Mouse (Mus musculus) CD4-positive, CD25-positive, alpha-beta regulatory T cell, adult 2 months (primary cell): ENCODE measurements at regions not wholly inside any gene's neighbourhood (a gene's known extent, or its start where the extent isn't known, plus 50 kb on each side); places are given as distances from the start of the nearest gene placed in this dataset.
"Not testable (repeated sequence)": the region's sequence is repeated elsewhere in the genome, so short reads cannot be mapped to it uniquely, and the experiment has no call there.

Source experiments
- DNase-seq: peaks from one replicate; pipeline ENCODE4 v3.0.0-alpha.2; 2012; ENCODE audit warnings: low read depth, low spot score

DNA sequence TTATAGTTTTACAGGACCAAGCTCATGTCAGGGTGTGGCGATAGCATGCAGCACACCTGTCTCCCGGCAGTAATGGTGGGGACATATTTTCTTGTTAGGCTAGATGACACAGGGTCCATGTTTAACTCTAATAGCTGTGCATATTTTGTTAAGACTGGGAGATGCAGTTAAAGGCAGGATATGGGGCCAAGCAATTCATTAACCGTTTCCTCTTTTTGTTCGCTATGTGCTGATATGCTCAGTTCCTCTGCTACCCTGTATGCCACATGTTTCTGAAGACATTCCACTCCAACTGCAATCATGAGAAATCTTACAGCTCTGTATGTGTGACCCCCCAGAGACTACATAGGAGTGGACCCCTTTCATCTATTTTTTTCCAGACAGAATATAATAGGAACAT, 104.0 kb upstream of the Stt3b start:
- no peak for DNase-seq

DNA sequence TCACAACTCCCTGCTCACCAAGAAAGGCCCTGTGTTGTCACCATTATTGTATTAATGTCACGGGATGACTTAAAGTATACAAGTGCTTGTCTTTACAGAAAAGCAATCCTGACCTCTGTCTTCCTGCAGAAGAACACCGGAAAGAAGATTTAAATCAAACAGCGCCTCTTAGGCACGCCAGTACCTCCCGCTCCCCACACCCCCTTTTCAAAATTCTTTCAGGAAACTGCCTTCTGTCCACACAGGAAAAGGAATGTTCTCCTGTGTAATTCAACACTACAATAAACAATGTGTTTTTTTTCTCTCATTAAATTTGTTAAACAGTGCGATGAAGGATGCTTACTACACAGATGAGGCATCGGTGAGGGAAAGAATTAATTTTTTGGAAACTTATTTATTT, 112.6 kb upstream of the Stt3b start:
- DNase-seq, result no peak

- DNase-seq, result no peak
These were observed 116.5 kb upstream of the Stt3b start for GRCm38 (mm10) chr9:115426682-115427081.

- no peak for DNase-seq
These were observed 120.0 kb upstream of the Stt3b start for GRCm38 (mm10) chr9:115430271-115430670.

GRCm38 (mm10) chr9:115434696-115435095, 124.5 kb upstream of the Stt3b start:
- peak; percentile 73 for DNase-seq

- DNase-seq, result no peak
These were observed 126.1 kb upstream of the Stt3b start for GRCm38 (mm10) chr9:115436301-115436700.

DNA sequence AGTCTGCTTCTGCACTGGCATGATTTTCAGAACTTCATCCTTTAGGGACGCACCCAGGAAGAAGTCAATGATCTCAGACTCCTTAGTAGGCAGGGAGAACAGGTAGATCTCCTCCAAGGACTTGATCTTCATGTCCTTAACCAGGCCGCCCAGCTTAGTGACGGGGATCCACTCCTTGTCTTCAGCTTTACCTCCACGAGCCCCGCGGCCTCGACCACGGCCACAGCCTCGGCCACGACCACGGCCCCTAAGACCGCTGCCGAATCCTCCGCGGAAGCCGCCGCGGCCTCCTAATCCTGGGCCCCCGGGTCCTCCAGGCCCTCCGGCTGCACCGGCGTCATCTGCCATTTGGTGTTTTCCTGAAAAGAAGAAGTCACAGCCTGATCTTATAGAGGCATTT, 128.0 kb upstream of the Stt3b start:
- not testable (repeated sequence) for DNase-seq

DNA sequence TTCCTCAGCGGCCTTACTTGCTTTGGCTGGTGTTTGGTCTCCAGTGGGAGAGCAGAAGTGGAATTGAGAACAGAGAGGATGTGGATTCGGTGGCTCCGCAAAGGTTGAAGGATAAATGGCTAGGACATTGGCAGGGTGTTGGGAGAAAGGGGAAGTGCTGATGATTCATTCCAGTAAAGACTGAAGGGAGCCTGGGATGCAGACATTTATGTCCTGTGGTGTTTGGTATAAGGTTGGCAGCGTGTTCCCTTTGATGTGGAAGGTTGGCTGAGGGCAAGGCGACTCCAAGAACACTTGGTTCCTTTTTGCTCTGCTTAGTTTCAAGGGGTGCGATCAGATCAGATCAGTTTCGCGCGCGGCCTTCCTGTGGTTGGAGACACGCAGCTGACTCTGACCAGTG, 136.5 kb upstream of the Stt3b start:
- DNase-seq, result no peak

- DNase-seq, result no peak
These were observed 140.6 kb upstream of the Stt3b start for GRCm38 (mm10) chr9:115450741-115451320.

GRCm38 (mm10) chr9:115454771-115455170, 144.6 kb upstream of the Stt3b start:
- DNase-seq, result no peak

GRCm38 (mm10) chr9:115456121-115456520, 145.9 kb upstream of the Stt3b start:
- no peak for DNase-seq

- DNase-seq, result no peak
These were observed 146.4 kb upstream of the Stt3b start for GRCm38 (mm10) chr9:115456638-115457037.

DNA sequence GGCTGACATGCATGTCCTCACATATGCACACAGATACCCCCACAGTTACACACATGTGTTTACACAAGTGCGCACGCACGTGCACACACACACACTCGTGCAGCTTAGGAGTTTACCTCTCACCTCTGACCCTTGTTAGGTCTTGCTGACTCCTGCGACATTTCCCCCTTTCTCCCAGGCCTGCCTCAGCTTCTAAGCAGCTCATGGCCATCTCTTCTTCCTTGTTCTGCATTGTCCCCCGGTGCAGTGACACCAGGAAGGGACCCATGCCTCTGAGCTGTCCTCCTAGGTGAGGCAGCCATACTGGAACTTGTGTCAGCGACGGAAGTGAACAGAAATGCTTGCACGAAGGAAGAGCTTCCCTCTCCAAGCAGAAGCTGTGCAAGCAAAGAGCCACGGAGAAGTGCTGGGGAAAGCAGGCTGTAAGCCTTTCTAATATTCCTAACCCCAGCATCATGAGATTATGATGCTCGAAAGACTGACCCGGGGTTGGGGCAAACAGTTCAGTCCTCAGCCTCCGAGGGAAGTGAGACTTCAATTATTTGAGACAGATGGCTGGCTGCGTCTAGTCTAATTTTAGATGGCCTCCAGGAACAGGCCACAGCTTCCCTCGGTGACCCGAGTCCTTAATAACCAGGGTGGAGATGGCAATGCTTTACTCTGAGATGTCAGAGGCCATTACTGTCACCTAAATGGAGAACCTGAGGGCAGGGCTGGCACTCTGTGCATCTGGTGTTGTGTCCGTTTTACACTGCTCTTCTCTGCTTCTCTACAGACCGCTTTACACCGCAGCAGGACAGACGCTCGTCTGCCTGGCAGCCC, 147.9 kb upstream of the Stt3b start:
- no peak for DNase-seq

GRCm38 (mm10) chr9:115459075-115459474, 148.9 kb upstream of the Stt3b start:
- DNase-seq, result not testable (repeated sequence)

DNA sequence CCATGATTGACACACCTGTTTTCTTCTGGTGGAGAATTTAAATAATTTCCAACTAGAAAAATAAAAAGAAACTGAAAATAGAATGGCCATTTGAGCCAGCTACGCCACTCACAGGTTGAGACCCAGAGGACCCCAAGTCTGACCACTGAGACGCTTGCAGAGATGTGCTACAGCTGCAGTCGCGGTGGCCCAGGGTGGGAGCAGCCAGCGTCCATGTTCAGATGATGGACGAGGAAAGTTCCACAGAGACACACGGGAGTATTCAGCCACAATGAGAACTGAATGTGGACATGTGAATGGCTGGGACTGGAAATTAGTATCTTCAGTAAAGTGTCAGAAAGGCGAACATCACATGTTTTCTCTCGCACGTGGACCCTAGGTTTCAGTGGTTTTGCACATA, 155.1 kb upstream of the Stt3b start:
- DNase-seq, result no peak

- DNase-seq, result peak; percentile 38
These were observed 158.4 kb upstream of the Stt3b start for GRCm38 (mm10) chr9:115468641-115469040.

DNA sequence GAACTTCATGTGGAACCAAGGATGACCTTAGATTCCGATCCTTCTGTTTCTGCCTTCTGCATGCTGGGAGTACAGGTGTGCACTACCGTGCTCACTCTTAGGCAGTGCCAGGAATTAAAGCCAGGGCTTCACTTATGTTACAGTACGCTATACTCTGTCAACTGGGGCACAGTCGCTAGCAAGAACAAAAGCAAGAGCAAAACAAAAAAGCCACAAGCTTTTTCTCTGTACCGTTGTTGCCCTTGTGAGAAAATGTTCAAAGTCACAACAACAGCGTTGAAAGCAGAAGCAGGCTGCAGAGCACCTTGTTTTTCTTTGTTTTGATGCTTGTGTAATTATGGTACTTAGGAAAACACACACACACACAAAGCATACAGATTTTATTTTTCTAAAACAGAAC, 161.4 kb upstream of the Stt3b start:
- peak; percentile 39 for DNase-seq

DNA sequence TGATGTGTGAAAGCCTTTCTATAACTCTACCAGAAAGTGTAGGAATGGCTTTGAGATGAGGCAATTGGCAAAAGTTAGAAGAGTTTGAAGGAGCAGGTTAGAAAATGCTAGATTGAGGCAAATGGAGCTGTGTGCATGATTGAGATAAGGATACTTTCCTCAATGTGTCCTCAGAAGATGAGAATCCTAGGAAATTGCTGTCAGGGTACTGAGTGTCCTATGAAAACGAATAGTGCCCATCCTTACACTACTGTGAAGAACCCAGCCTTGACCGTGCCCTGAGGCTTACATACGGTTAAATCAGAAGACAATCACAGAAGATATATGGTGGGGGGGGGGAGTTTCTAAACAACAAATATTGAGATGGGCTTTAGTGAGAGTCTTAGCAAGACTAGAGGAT, 162.8 kb upstream of the Stt3b start:
- DNase-seq, result no peak

- no peak for DNase-seq
These were observed 163.6 kb upstream of the Stt3b start for GRCm38 (mm10) chr9:115473847-115474246.

DNA sequence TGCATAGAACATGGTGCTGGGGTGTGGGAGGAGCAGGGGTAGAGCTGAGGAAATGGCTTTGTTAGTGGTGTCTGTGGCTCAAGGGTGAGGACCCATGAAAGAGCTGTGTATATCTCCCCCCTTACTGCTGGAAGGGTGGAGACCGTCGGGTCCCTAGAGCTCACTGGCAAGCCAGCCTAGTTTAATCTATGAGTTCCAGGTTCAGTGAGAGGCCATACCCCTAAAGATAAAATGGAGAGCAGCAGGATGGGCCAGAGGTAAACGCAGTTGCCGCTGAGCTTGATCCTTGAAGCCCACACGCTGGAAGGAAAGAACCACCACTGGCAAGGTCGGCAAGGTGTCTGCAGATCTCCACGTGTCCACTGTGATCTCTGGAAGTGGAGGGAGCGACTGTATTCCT, 164.1 kb upstream of the Stt3b start:
- no peak for DNase-seq

DNA sequence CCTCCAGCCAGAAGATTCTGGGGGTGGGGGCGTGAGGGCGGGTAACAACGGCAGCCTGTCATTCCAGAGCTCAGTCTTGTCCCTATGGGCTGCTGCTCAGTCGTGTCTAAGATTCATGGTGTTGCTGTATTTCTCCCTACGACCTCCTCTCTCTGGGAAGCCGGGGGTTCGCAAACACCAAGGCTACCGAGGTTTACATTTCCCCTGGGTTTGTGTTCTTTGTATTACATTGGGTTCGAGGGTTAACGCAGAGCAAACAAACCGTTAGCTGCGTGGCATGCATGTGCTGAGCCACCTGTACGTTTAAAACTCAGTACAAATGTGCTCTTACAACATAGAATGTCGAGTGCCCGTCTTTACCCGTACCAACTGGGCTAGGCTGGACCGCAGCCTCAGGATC, 166.0 kb upstream of the Stt3b start:
- no peak for DNase-seq

- no peak for DNase-seq
These were observed 167.5 kb upstream of the Stt3b start for GRCm38 (mm10) chr9:115477556-115478220.

- DNase-seq, result no peak
These were observed 168.7 kb upstream of the Stt3b start for GRCm38 (mm10) chr9:115478946-115479345.
